18 mouse cellular contexts compared by ENCODE assay signal in the genomic region with DNA sequence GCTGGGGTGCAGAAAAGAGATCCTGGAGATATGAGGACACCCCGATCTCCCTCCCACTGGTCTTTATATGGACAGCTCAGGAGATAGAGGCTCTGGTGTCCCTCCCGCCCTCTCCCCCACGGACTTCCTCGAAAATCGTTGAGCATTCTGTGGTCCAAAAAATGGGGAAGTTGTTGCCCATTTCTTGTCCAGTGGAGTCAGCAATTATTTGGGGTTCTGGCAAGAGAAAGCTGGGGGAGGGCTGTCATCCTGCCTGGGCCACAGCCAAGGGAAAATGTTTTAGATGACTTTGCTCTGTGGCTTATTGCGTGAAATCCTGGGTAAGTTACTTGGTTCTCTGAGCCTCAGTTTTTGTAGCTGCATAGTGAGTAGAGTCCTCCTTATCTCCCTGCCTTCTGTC. TPM values are rescaled to one million over a fixed set of nuclear protein-coding genes. Genes with fewer than 3 reads are reported as not detected.
DNase-seq lines count a peak whose midpoint lies in the region; ATAC-seq and TF ChIP-seq lines count a peak whose summit lies in the region.
"Had no signal": no experiment of that assay in that cellular context is flagged by ENCODE, and none has a peak within 500 bp of the region (broad histone marks: within the 10 kb centered on the region; RNA-seq: fewer than 3 reads in every experiment).

A gene (minus strand): TSS at position 44 of the 400 bp plus-strand sequence.

- WGBS in lung, adult 2 months = 64% methylated on average over 6 of the region's 6 CpGs

- intact Hi-C loops in heart, postnatal 25 days (cut with DNase I) = no loop called here

- TF ChIP-seq POLR2A in lung, adult 2 months (IDR thresholded peaks at IDR 0.05; ENCODE audit: borderline replicate concordance, extremely low read depth, low read depth, low read length) = no peak

- DNase-seq in heart, adult 18-20 months = peak; percentile 25 to 68
- DNase-seq in heart, postnatal 4 days = no peak
- peak; percentile 11 for DNase-seq in lung, postnatal 36 days
- DNase-seq in lung, adult 2 months = no peak
- DNase-seq in heart, postnatal 25 days (ENCODE audit: low spot score) = peak; percentile 16
- no peak for DNase-seq in right cerebral cortex, postnatal 14 days
- DNase-seq in right cerebral cortex, adult 18-20 months = no peak
- DNase-seq: adrenal gland, adult 8-10 months; cerebellum, adult 11-12 months; gastrocnemius, postnatal 36 days; right cerebral cortex, postnatal 25 days had no signal

- H3K4me1 ChIP-seq in lung, adult 2 months (ENCODE audit: control insufficient read depth, insufficient read depth, low read length) = no peaks in the 10 kb centered on the region
- H3K4me1 ChIP-seq: hindbrain, embryonic 15.5 days; lung, embryonic 15.5 days; midbrain, embryonic 15.5 days; neural tube, embryonic 15.5 days; stomach, embryonic 15.5 days had no signal

- ATAC-seq in megakaryocyte progenitor cell, adult 5-6 weeks (replicated peaks; ENCODE audit: poor library complexity) = peak; percentile 71
- ATAC-seq: midbrain, embryonic 15.5 days; Patski had no signal

- TF ChIP-seq CTCF in lung, adult 2 months (IDR thresholded peaks at IDR 0.05; ENCODE audit: insufficient read depth, low read length) = no peak

- H3K4me3 ChIP-seq in lung, adult 2 months (replicated peaks; ENCODE audit: extremely low read depth, low read depth, low read length) = no peak within 1 kb of the TSS
- H3K4me3 ChIP-seq: hindbrain, embryonic 15.5 days; lung, embryonic 15.5 days; midbrain, embryonic 15.5 days; neural tube, embryonic 15.5 days; stomach, embryonic 15.5 days had no signal

RNA-seq across cellular contexts. Expression of the gene that starts here (rescaled TPM):
- 1 to 10 TPM; 2.3 to 2.7 TPM for total RNA-seq in heart, adult 18-20 months (2021)
- under 1 TPM; 0.29 to 0.52 TPM for total RNA-seq in heart, postnatal 4 days (2021)
- 1.6 and 1.8 TPM in 2 replicates for polyA plus RNA-seq in lung, adult 2 months (2012; rRNA removed)
- 1 to 10 TPM; 2.1 to 2.2 TPM for total RNA-seq in heart, postnatal 25 days (2021)
- 0.56 and 1.1 TPM in 2 replicates for total RNA-seq in megakaryocyte progenitor cell, adult 5-6 weeks (2015)
- not detected in 2 replicates for total RNA-seq in megakaryocyte progenitor cell, adult 5-6 weeks (2017)
- polyA plus RNA-seq: Patski had no signal

Comparison
In these comparisons a context has a peak if more than half of its experiments do, and no peak if none do; other contexts are left out.
1. DNase-seq: peak in heart, adult 18-20 months (2 of 2), lung, postnatal 36 days (single experiment) and heart, postnatal 25 days (single experiment); none in heart, postnatal 4 days (single experiment), lung, adult 2 months (single experiment), right cerebral cortex, postnatal 14 days (single experiment) and right cerebral cortex, adult 18-20 months (single experiment).